Mouse (Mus musculus): Measurements from ENCODE around the gene Spo11.

Gene Spo11

DNA sequence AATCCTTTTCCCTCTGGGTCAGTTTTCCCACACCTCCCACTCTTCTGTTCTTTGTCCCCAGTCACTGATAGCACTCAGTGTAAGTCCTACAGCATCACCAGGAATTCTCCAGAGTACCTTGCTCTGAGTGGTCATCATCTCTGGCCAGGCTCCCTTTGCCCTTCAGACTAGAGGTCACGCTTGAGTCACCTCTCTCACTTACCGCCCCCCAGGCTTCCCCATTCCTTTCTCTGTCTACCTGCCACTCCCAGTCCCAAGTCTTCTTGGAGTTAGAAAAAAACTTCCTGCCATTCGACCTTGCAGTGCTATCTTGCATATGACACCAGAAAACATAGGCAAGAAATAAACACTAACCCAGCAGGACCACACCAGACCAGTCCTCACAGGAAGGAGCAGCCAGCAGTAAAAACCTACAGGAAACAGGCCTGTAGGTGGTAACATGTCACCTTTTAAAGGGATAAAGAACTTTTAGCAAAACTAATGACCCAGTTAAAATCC, 32.8 kb downstream of the Spo11 start:
- no peak for DNase-seq (ENCODE audit: low read depth)

DNA sequence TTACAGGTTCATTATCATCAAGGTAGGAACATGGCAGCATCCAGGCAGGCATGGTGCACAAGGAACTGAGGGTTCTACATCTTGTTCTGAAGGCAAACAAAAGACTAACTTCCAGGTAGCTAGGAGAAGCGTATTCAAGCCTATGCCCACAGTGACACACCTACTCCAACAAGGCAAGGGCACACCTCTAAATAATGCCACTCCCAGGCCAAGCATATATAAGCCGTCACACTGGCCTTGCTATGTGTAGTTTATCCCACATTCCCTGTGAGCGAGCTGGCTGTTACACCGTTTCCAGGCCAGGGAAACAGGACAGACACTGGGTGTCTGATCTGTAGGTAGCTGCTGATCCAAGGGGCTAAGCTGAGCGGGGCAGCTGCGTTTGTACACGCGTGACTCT, 33.9 kb downstream of the Spo11 start:
- no peak for DNase-seq (ENCODE audit: low read depth)

DNA sequence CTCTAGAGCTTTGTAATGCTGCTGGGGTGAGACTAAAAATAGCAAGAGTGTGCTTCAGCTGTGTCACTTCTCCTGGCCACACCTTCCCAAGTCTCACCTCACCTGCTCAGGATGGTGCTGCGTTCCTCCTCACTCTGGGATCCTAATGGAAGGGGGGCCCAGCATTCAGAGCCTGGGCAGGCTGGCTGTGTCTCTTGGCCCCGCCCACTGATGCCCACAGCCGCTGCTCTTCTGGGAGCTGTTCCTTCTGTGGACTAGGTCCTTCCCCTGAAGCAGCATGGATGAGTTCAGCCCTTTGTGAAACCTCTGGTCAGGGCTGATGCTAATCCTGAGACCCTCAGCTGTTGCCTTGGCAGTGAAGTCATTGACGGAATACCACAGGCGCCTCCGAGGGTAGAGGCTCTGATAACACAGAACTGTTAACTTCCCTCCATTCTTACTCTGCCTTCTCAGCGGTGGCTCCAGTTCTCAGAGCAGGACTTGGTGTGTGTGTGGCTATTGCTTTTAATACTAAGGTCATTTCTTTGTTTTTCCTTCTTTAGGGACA, 37.3 kb downstream of the Spo11 start:
- no peak for DNase-seq (ENCODE audit: low read depth)

DNA sequence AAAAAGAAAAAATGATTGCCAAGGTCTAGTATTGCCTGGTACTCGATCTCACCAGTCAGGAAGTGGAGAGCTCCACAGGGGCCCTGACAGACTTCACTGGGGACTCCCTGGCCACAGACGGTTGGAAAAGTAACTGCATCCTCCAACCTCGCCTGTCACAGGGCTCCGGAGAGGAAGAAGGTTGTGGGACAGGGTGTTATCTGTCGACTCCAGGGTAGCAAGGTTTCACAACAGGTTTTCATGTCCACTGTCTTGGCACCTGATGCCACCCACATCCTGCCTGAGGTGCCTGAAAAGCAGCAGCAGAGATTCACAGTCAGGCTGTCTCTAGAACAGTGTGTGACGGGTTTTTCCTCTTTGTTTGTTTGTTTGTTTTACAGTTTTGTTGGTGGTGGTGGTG, 40.4 kb downstream of the Spo11 start:
- DNase-seq (ENCODE audit: low read depth), result no peak

DNA sequence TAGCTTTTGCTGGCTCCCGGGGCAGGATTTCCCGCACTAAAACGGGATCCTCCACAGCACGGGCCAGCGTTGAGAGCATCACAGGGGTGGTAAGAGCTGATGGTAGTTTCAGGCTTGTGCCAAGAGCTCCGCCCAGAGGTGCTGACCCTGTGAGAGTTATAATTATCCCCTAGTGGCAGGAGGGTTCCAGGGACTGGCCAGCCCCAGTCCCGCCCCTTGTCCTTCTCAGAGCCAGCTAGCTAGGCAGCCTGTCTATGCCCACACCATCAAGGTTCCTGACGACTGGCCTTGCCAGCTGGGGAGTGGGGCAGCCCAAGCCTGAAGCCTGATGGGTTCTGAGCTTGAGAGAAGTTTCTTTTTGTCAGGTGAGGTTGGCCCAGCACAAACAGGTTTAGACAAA, 41.1 kb downstream of the Spo11 start:
- no peak for DNase-seq (ENCODE audit: low read depth)

DNA sequence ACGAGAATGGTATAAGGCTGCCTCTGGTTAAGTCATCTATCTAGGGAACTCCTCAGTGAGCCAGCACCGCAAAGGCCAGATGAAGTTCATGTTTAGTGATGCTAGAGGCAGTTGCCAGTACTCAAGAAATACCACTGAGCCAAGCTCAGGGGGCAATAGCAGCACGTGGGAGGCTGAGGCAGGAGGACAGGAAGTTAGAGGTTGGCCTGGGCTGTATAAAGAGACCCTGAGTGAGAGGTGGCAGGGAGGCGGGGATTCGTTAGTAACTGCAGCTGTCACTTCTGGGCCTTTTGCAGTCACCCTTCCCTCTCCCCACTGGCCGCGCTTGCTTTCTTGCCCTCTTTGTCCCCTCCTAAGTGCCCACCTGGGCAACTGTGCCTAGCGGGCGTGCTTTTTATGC, 41.8 kb downstream of the Spo11 start:
- DNase-seq (ENCODE audit: low read depth), result no peak

DNA sequence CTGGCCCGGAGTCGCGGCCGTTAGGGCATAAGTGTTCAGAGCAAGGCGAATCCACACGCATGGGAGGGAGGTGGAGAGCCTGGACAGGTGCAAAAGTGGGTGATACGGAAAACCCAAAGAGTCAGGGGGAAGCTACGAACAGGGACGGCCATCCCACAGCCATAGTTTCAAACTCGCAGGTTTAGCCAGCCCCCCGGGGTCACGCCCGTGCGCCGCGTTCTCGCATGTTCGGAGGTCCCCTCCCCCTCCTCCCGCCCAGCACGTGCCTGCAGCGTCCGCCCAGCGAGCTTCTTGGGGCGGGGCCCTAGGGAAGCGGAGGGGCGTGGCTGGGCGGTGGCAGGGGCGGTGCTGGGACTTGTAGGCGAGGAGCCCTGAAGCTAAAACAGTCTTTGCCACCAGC, 42.3 kb downstream of the Spo11 start:
- DNase-seq (ENCODE audit: low read depth), result no peak

DNA sequence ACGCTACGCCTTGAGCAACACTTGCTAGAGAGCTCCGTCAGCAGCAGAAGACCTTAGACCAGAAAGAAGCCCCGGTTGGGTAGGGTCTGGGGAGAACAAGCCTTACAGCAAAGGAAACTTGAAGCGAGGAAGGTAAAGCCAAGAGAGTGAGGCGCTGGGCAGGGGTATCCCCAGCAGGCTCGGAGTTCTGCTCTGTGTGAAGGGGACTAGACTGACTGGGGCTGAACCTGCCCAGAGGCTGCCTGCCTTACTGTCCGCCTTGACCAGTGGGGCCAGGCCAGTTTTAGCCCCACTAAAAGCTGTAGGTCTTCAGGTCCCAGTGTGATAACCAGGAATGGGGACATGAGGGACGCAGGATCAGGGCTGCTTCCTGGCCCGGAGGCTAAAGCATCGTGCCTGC, 42.9 kb downstream of the Spo11 start, which contains the start of gene Rbm38:
Rbm38 (plus strand) TSS at position 69 of the 400 bp plus-strand sequence.
- DNase-seq (ENCODE audit: low read depth), result no peak

DNA sequence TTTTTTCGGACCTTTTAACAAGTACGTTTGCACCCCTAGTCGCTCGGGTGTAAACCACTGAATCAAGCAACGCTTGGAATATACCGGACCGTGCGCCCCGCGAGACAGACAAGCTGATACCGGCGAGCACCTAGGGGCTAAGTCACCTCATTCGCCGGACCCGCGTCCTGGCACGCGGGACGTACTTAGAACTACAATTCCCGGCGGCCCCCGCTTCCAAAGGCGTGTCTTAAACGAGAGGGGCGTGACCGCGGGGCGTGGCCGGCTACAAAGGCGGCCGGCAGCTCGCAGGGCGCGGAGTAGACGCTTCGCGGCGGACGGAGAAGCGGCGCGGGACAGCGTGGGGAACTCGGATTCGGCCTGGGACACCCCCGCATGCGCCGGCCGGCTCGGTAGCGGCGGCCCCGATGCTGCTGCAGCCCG, 44.1 kb downstream of the Spo11 start:
- peak; percentile 46 for DNase-seq (ENCODE audit: low read depth)

DNA sequence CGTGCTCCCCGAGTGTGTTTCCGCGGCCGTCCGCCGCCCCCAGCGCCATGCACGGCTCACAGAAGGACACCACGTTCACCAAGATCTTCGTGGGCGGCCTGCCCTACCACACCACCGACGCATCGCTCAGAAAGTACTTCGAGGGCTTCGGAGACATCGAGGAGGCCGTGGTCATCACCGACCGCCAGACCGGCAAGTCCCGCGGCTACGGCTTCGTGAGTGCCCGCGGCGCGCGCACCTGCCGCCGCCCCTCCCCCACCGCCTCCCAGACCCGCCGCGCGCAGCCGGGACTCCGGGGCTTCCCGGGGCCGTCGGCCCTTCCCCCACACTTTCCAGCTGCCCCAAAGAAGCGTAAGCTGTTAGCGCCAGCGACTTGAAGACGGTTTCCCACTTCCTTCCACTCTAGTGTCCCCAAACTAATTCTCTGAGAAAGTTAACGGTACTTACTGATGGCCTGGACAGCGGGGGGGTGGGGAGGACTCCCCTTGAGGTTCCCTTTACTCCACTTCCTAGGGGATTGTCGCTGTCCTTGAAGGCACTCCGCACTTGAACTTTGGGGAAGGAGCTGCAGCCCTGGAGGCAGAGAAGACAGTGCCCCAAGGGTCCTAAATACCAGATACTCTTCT, 44.7 kb downstream of the Spo11 start:
- DNase-seq (ENCODE audit: low read depth), result no peak

DNA sequence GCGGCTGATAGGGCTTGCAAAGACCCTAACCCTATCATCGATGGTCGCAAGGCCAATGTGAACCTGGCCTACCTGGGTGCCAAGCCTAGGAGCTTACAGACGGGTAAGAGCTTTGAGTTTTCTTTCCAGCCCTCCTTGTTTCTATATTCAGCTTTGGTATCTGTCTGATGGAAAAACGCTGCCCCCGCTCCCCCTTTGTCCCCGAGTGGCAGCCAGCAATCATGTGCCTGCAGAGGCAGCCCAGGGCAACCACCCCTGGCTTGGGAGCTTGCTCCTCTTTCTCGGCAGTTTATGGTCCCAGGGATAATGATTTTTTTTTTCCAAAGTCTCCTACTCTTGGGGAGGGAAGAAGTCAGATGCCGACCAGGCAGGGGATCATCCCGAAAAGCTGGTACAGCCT, 45.3 kb downstream of the Spo11 start:
- no peak for DNase-seq (ENCODE audit: low read depth)

DNA sequence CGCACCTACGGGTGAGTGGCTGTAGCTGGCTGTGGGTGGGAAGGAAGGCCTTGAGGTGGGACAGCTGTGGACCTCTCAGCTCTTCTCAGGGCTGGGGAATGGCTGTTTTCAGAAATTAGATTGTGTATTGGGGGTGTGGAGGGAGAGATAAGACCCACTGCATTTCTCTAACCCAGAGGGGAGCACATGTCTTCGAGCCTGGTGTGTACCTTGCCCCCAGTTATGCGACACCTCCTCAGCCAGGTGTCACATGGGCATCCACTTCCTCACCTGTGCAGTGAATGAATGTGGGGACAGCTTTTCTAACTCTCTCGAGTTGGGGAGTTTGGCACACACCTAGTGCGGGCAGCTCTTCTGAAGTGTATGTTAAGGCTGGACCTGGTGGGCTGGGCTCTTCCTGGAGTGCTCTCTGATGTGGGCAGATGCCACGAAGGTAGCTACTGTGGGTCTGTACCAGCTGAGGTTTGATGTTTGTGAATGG, 45.9 kb downstream of the Spo11 start:
- no peak for DNase-seq (ENCODE audit: low read depth)

DNA sequence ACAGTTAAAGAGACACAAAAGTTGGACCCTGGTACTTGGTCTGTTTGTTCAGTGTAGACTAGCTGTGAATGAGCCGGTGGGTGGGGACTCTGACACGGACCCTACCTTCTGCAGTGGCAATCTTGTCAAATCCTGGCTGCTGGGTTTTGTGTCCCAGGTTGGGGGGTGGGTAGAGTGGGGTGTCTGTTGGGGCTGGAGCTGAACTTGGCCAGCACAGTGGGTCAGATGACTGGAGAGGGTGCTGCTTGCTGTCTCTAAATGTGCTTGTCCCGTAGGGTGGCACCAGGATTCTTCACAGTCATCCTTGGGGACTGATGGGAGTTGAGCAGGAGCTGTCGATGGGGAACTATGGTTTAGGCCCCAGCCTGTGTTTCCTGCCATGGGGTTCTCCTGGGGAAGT, 46.5 kb downstream of the Spo11 start:
- DNase-seq (ENCODE audit: low read depth), result no peak

DNA sequence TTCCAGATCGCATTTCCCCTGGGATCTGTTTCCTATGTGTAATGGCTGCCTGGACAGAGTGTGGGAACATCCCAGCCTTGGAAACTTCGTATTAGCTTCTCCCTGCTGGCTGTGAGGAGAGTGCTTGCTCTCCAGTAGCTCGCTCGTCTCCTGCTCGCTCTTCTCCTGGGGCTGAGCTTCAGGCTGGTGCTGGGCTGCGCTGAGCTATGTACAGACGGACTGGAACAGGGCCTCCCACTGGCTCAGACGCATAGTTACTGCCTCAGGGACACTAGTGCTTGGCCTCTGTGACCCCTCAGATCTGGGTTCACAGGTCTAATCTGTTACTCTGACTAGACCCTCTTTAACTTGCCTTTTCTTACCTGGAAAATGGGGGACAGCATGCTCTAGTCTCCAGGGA, 46.9 kb downstream of the Spo11 start:
- no peak for DNase-seq (ENCODE audit: low read depth)

DNA sequence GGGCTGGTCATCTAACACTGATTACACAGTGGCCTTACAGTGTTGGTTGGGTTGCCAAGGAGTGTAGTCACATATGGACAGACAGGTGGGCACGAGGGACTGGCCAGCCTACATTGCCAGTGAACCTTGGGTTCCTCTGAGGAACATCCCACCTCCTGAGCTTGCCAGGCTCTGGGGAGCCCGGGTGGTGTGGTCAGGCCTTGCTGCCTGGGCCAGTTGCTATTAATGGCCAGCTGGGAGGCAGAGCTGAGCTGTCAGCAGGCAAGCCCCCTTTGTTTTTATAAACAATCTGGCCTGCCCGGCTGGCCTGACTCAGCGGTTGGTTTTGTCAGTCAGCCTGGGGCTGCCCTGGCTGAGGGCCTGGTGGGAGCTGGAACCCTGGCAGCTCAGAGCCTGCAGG, 47.4 kb downstream of the Spo11 start:
- DNase-seq (ENCODE audit: low read depth), result peak; percentile 32

DNA sequence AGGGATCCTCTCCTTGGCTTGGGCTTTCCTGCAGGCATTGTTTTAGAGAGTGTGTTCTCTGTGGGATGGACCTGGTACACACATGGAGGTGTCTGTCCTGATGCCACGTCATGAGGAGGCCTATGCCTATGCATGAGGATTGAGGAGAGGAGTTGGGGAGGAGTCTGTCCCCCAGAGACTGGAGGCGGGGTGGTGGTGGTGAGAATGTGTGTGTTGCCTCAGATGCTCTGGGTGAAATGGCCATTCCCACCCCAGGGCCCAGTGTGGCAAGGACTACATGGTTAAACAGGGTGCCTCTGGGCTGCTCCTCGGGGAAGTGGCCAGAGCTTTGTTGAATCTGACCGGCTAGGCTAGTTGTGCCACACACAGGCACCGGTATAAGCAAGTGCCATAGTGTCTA, 48.8 kb downstream of the Spo11 start:
- no peak for DNase-seq (ENCODE audit: low read depth)

DNA sequence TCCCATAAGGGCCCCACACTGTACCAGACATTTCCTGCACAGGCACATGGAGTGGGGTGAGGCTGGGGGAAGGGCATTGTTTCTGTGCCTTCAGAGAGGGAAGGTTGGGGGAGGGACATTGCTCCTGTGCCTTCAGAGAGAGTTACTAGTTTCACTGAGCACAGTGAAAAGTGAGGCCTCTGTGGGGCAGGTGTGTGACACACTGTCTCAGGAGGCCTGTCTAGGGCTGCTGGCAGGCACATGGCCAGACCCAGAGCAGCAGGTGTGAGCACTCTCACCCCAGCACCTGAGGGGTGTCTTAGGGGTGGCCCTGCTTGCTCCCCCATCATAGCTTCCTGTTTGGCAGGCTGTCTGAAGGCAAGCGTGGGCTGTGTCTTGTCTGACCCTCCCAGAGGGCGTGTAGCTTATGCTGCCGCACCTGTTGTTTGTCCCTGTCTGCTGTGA, 49.2 kb downstream of the Spo11 start:
- no peak for DNase-seq (ENCODE audit: low read depth)

DNA sequence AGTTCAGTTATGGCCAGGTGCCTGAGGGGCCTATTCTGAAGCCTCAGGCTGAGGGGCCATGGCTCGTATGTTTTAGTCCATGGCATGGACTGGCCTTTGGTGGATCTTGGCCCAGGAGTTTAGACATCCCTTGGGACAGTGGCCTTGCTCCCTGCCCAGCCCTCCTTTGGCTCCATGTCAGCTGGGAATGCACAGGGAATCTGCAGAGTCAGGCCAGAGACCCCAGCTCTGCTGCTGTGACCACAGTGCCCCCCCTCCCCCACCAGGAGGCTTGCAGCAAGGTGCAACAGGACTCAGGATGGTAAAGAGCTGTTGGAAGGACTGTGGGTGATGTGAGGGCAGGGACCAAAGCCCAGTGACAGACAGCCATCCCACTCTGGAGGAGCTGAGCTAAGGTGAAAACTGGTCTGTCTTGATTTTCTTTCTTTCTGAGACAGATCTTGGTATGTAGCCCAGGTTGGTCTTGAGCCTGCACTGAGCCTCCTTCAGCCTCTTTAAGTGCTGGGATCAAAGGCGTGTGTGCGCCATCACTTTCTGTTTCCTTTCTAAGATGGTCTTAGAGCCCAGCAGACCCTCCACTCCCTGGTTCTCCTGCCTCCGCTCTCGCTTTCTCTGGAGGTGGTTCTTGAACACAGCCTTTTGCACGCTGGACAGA, 49.8 kb downstream of the Spo11 start:
- DNase-seq (ENCODE audit: low read depth), result no peak

DNA sequence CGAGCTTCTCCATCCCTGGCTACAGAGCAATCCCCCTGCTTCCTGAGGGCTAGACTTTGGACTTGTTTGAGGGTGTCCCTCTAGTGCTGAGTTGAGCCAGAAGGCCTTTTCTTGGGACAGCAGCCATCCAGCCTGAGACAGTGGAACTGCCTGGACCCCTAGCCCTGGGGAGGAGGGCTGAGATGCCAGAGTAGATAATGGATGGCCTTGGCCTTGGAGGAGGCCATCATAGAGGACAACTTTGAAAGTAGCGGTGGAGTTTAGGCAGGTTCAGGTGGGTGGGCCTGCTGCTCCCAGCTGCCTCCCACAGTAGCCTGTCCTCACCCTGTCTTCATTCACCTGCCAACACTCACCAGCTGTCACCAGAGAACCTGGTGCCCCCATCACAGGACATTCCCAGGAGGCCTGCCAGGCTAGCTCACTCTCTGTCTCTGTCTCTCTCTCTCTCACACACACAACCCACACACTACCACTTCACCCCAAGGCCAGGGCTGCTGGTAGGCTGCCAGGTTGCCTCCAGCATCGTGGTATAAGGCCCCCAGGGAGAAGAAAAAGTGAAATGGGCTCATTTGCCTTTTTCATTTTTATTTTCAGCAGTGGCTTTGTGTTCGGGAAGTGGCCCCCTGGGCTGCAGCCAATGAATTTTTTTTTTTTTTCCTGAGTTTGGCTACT, 50.5 kb downstream of the Spo11 start:
- DNase-seq (ENCODE audit: low read depth), result no peak

DNA sequence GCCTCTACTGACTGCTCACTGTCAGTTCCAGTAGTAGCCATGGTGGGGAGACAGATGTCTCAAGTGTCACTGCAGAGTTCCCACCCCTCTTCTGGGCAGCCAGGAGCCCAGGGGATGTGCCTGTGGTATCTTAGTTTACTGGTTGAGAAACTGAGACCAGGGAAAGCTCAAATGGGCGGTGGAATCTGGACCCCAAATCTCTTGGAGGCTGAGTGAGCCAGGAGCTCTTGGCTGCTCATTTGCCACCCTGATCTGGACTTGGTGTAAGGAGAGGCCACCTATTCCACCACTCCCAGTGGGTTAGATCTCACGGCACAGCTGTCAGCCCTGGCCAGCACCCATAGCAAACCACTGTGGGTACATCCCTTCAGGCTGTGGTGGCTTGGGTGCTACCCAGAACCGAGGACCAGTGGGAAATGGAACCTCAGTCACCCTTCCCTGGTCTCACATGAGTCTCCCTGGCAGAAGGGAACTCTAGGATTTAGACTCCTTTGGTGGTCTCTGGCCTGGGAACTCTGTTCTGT, 51.1 kb downstream of the Spo11 start:
- DNase-seq (ENCODE audit: low read depth), result no peak

DNA sequence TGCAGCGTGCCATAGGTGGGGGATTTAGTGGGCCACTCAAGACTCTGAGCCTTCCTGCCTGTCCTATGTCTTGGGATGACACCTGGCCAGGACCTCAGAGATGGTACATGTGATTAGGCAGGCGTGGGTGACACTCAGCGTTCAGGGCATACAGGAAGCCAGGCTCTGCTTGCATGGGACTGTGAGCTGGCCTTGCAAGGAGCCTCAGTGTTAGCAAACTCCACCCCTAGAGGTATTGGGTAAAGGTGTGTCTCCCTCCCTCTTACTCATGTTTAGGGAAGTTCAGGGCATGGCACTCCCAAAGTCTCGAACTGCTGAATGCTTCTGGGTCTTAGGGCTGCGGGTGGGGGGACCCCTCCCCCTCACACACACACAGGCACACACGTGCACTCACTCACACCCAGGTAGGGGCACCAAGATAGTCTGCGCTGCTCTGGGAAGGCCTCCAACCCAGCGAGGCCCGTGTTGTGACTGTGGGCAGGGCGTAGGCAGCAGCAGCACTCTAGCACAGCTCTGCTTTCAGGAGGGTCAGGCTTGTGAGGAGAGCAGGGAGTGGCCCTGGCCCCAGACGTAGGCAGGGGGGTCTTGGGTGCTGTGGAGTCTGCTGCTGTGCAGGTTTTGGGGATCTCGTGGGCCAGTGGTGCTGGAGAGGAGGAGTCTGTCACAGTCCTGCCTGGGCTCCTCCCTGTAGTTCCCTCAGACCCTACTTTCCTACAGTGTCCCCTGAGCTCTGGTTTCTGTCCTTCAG, 53.3 kb downstream of the Spo11 start:
- no peak for DNase-seq (ENCODE audit: low read depth)

DNA sequence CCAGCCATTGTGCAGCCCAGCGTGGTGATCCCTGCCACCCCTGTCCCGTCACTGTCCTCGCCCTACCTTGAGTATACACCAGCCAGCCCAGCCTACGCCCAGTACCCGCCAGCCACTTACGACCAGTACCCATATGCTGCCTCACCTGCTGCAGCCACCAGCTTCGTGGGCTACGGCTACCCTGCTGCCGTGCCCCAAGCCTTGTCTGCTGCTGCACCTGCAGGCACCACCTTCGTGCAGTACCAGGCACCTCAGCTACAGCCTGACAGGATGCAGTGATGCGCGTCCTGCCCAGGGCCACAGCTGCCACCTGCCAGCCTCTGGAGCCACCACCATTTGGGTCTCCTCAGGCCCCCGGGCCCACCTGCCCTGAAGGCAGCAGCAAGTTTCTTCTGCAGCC, 56.0 kb downstream of the Spo11 start:
- DNase-seq (ENCODE audit: low read depth), result no peak
